Mouse (Mus musculus): ENCODE measurements around the gene Megf11. TPM values are rescaled to one million over a fixed set of nuclear protein-coding genes. Genes with fewer than 3 reads are reported as not detected.

Megf11 gene
- polyA plus RNA-seq, 1 experiment from 2014 or later: 16.3 TPM

GRCm38 (mm10) chr9:64397108-64397507 is 11.7 kb downstream of the Megf11 start:
- Histone ChIP-seq H3K27me3 (peaks cover 2% of the 10 kb centered on the region; the same call in 1 of the 2 replicates), H3K9me3 (no peaks in the 10 kb centered on the region), H3K4me2 (no peak overlapping the region), H3K36me3 (no peaks in the 10 kb centered on the region), H3K27ac (replicated peaks) (no peak overlapping the region), H3K4me1 (replicated peaks) (peaks cover 30% of the 10 kb centered on the region), H3K9ac (no peak overlapping the region), H3K4me3 (no peak overlapping the region)
- 15% methylated on average over 1 of the region's 1 CpGs for WGBS
- peak; percentile 59; the same call in 1 of the 2 replicates for ATAC-seq (ENCODE audit: low FRiP score, low read depth)

DNA sequence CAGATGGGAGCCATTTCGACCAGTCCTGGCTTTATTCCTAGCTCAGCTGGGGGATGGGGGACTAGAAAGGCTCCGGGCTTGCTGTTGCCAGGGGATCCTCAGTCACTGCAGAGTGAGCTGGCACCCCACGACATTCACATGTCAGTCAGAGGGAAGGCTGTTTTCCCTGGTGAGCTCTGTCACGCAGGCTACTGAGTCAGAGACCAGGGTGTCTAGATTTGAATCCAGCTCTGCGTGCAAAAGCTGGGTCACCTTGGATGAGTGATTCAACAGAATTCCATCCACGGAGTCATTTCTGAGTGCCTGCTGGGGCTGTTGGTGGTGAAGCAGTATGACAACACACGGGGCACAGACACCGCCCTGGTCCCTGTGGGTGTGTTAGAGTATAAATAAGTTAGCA is 13.7 kb downstream of the Megf11 start:
- H3K4me3 ChIP-seq: no peak overlapping the region
- H3K4me1 ChIP-seq (replicated peaks): peaks cover 30% of the 10 kb centered on the region
- no peak overlapping the region for H3K27ac ChIP-seq (replicated peaks)
- no peak overlapping the region for H3K9ac ChIP-seq
- 0 out of 2 replicates have a peak, but pooled peaks have one; percentile 47 for ATAC-seq (ENCODE audit: low FRiP score, low read depth)
- no peaks in the 10 kb centered on the region for H3K27me3 ChIP-seq
- no peaks in the 10 kb centered on the region for H3K36me3 ChIP-seq
- no peaks in the 10 kb centered on the region for H3K9me3 ChIP-seq
- WGBS: 51% methylated on average over 8 of the region's 8 CpGs
- H3K4me2 ChIP-seq: no peak overlapping the region

DNA sequence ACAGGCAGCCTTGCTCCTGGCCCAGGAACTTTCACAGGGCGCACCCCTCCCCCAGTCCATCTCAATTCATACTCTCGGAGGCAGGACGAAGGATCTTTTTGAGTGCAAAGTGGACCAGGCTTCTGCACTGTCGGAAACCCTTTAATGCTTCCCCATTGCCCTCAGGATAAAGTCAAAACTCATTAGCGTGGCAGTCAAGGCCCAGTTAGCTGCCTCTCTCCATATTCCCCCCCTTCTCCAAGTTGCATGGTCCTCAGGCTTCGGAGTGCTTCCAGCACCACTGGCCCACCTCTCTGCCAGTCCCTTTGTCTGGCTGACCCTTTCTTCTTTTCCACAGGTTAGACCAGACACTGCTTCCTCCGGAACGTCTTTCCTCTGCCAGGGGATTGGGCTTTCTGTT is 16.7 kb downstream of the Megf11 start:
- Histone ChIP-seq H3K4me1 (replicated peaks) (peaks cover 19% of the 10 kb centered on the region; the same call in 1 of the 2 replicates), H3K4me2 (no peak overlapping the region), H3K4me3 (no peak overlapping the region), H3K27me3 (no peaks in the 10 kb centered on the region), H3K27ac (replicated peaks) (no peak overlapping the region), H3K36me3 (no peaks in the 10 kb centered on the region), H3K9me3 (no peaks in the 10 kb centered on the region), H3K9ac (no peak overlapping the region)
- no peak for ATAC-seq (ENCODE audit: low FRiP score, low read depth)
- 75% methylated on average over 8 of the region's 8 CpGs for WGBS

GRCm38 (mm10) chr9:64406841-64407240 is 21.4 kb downstream of the Megf11 start:
- H3K27ac ChIP-seq (replicated peaks): no peak overlapping the region
- H3K36me3 ChIP-seq: no peaks in the 10 kb centered on the region
- H3K27me3 ChIP-seq: no peaks in the 10 kb centered on the region
- no peak overlapping the region for H3K9ac ChIP-seq
- ATAC-seq (ENCODE audit: low FRiP score, low read depth): no peak
- no peaks in the 10 kb centered on the region; the same call in 1 of the 2 replicates for H3K4me1 ChIP-seq (replicated peaks)
- H3K9me3 ChIP-seq: no peaks in the 10 kb centered on the region
- no peak overlapping the region for H3K4me3 ChIP-seq
- WGBS: 88% methylated on average over 2 of the region's 2 CpGs
- H3K4me2 ChIP-seq: no peak overlapping the region

- ATAC-seq (ENCODE audit: low FRiP score, low read depth): no peak
- no peak overlapping the region for H3K4me2 ChIP-seq
- H3K9ac ChIP-seq: no peak overlapping the region
- H3K36me3 ChIP-seq: no peaks in the 10 kb centered on the region
- H3K4me1 ChIP-seq (replicated peaks): no peaks in the 10 kb centered on the region; the same call in 1 of the 2 replicates
- WGBS: 86% methylated on average over 7 of the region's 7 CpGs
- no peaks in the 10 kb centered on the region for H3K27me3 ChIP-seq
- no peaks in the 10 kb centered on the region for H3K9me3 ChIP-seq
- no peak overlapping the region for H3K27ac ChIP-seq (replicated peaks)
- no peak overlapping the region for H3K4me3 ChIP-seq
Measured at GRCm38 (mm10) chr9:64407390-64407970, 22.1 kb downstream of the Megf11 start.

GRCm38 (mm10) chr9:64408821-64409220 is 23.4 kb downstream of the Megf11 start:
- no peak overlapping the region for H3K27ac ChIP-seq (replicated peaks)
- no peak overlapping the region for H3K4me2 ChIP-seq
- H3K36me3 ChIP-seq: no peaks in the 10 kb centered on the region
- H3K4me3 ChIP-seq: no peak overlapping the region
- no peaks in the 10 kb centered on the region for H3K9me3 ChIP-seq
- no peak for ATAC-seq (ENCODE audit: low FRiP score, low read depth)
- 62% methylated on average over 8 of the region's 8 CpGs for WGBS
- H3K4me1 ChIP-seq (replicated peaks): no peaks in the 10 kb centered on the region; the same call in 1 of the 2 replicates
- H3K27me3 ChIP-seq: no peaks in the 10 kb centered on the region
- no peak overlapping the region for H3K9ac ChIP-seq

- H3K9ac ChIP-seq: no peak overlapping the region
- no peaks in the 10 kb centered on the region for H3K36me3 ChIP-seq
- H3K9me3 ChIP-seq: no peaks in the 10 kb centered on the region
- H3K4me2 ChIP-seq: no peak overlapping the region
- no peaks in the 10 kb centered on the region for H3K27me3 ChIP-seq
- no peak for ATAC-seq (ENCODE audit: low FRiP score, low read depth)
- no peak overlapping the region for H3K27ac ChIP-seq (replicated peaks)
- whole genome bisulfite sequencing: 97% methylated on average over 3 of the region's 3 CpGs
- 0 out of 2 replicates have a peak, but pooled peaks cover 3% of the 10 kb centered on the region for H3K4me1 ChIP-seq (replicated peaks)
- no peak overlapping the region for H3K4me3 ChIP-seq
Measured at GRCm38 (mm10) chr9:64420471-64420870, 35.0 kb downstream of the Megf11 start.

GRCm38 (mm10) chr9:64421986-64422616 is 36.7 kb downstream of the Megf11 start:
- H3K4me1 ChIP-seq (replicated peaks): 0 out of 2 replicates have a peak, but pooled peaks cover 3% of the 10 kb centered on the region
- WGBS: 71% methylated on average over 8 of the region's 8 CpGs
- H3K27me3 ChIP-seq: no peaks in the 10 kb centered on the region
- no peak overlapping the region; the same call in 1 of the 2 replicates for H3K27ac ChIP-seq (replicated peaks)
- H3K36me3 ChIP-seq: no peaks in the 10 kb centered on the region
- no peaks in the 10 kb centered on the region for H3K9me3 ChIP-seq
- no peak for ATAC-seq (ENCODE audit: low FRiP score, low read depth)
- H3K4me2 ChIP-seq: no peak overlapping the region
- H3K4me3 ChIP-seq: no peak overlapping the region
- no peak overlapping the region for H3K9ac ChIP-seq

GRCm38 (mm10) chr9:64423912-64424311 is 38.5 kb downstream of the Megf11 start:
- Histone ChIP-seq H3K4me3 (no peak overlapping the region), H3K9me3 (no peaks in the 10 kb centered on the region), H3K27me3 (no peaks in the 10 kb centered on the region), H3K27ac (replicated peaks) (no peak overlapping the region), H3K4me2 (no peak overlapping the region), H3K36me3 (no peaks in the 10 kb centered on the region), H3K9ac (no peak overlapping the region), H3K4me1 (replicated peaks) (0 out of 2 replicates have a peak, but pooled peaks cover 3% of the 10 kb centered on the region)
- 92% methylated on average over 1 of the region's 1 CpGs for WGBS
- no peak for ATAC-seq (ENCODE audit: low FRiP score, low read depth)

- Histone ChIP-seq H3K9ac (no peak overlapping the region), H3K36me3 (no peaks in the 10 kb centered on the region), H3K4me1 (replicated peaks) (no peaks in the 10 kb centered on the region), H3K27ac (replicated peaks) (no peak overlapping the region), H3K4me3 (no peak overlapping the region), H3K4me2 (no peak overlapping the region), H3K9me3 (no peaks in the 10 kb centered on the region), H3K27me3 (no peaks in the 10 kb centered on the region)
- 60% methylated on average over 2 of the region's 2 CpGs for WGBS
- no peak for ATAC-seq (ENCODE audit: low FRiP score, low read depth)
Measured at GRCm38 (mm10) chr9:64436121-64436520, 50.7 kb downstream of the Megf11 start.

- no peak overlapping the region for H3K4me2 ChIP-seq
- WGBS: 86% methylated on average over 7 of the region's 7 CpGs
- H3K27me3 ChIP-seq: no peaks in the 10 kb centered on the region
- H3K4me1 ChIP-seq (replicated peaks): no peaks in the 10 kb centered on the region
- no peak overlapping the region for H3K4me3 ChIP-seq
- no peak for ATAC-seq (ENCODE audit: low FRiP score, low read depth)
- no peak overlapping the region for H3K27ac ChIP-seq (replicated peaks)
- no peaks in the 10 kb centered on the region for H3K9me3 ChIP-seq
- no peak overlapping the region for H3K9ac ChIP-seq
- H3K36me3 ChIP-seq: no peaks in the 10 kb centered on the region
Measured at GRCm38 (mm10) chr9:64440101-64440500, 54.7 kb downstream of the Megf11 start.

GRCm38 (mm10) chr9:64445981-64446380 is 60.6 kb downstream of the Megf11 start:
- Histone ChIP-seq H3K27ac (replicated peaks) (no peak overlapping the region), H3K9me3 (no peaks in the 10 kb centered on the region), H3K4me2 (no peak overlapping the region), H3K27me3 (no peaks in the 10 kb centered on the region), H3K4me3 (no peak overlapping the region), H3K36me3 (no peaks in the 10 kb centered on the region), H3K9ac (no peak overlapping the region), H3K4me1 (replicated peaks) (peaks cover 33% of the 10 kb centered on the region)
- WGBS: 62% methylated on average over 1 of the region's 1 CpGs
- ATAC-seq (ENCODE audit: low FRiP score, low read depth): no peak
